Mouse (Mus musculus) kidney, postnatal 10 days (tissue): Measurements from ENCODE around the gene B3gnt4.
"Not testable (repeated sequence)": the region's sequence is repeated elsewhere in the genome, so short reads cannot be mapped to it uniquely, and the experiment has no call there.

Experiments
- DNase-seq: peaks from one replicate; pipeline ENCODE4 v3.0.0; 2021; ENCODE audit warnings: mixed read lengths

Gene B3gnt4

DNA sequence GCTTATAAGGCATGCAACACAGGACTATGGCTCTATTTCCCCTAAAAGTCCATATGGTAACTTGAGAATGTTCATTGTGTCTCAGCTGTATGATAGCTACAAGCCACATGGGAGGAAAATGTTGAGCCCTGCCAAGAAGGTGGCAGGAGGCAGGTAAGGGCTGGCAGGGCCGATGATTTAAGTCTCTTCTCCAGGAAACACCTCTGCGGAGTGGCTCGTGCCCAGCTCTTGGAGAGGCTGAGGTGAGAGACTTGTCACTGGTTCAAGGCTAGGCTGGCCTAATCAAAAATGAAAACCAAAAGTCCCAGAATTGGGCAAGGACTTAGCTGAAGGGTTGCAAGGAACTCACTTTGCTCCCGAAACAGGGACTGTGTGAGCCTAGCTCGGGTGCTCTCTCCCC is at the start of gene B3gnt4:
TSS of gene B3gnt4 (plus strand) at position 301 of the 400 bp plus-strand sequence.
- DNase-seq, result no peak

DNA sequence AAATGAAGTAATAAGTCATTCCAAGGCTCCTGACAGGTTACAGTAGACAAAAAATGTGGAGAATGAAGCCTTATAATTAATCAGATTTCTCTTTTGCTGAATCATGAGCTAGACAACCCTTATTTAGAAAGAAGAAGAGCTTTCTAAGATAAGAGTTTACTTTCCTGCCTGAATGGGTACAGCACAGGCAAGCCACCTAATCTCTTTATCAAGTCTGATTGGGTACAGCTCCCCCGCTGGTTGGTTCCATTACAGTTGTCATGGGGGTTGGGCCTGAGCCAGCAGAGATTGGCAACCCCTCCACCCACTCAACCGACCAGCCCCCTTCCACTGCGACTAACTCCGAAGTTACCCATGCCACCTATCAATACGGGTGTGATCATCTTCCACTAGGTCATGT is 48.8 kb upstream of the B3gnt4 start:
- no peak for DNase-seq

DNA sequence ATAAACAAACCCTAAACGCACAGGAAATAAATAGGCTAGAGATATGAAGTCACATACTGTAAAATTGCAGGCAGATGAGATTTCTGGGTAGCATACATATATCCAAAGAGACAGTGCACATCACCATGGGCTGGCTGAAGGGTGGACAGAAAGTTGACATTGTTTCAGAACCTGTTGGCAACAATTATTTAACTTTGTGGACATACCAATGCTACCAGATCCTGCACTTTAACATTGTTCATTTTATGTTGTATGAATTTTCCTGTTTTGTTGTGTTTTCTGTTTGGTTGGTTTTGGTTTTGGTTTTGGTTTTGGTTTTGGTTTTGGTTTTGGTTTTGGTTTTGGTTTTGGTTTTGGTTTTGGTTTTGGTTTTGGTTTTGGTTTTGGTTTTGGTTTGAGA is 45.6 kb upstream of the B3gnt4 start:
- DNase-seq, result no peak

DNA sequence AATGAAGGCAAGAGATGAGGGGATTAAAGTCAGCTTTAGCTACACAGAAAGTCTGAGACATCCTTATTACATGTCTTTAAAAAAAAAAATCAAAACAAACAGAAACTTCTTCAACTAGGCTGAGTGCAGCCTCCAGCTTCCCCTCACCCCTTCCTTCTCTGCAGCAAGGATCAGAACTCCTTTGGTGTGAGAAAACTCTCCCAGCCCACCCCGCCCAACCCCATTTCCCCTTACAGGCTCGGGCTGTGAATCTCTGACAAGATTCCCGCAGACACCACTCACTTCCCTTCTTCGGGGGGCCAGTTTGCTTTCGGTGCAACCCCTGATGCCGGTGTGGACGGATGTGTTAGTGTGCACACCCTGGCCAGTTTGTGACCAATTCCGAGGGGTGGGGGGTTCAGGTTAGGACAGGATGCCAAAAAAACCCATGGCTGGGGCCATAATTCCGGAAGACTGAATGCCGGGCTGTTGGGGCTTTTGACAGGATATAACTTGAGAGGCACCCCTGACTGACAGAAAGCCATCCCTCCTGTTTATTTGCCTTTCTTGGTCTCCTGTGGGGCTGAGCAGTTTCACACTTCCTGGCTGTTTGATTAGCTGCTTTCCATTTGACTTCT is 39.4 kb upstream of the B3gnt4 start:
- DNase-seq, result no peak

DNA sequence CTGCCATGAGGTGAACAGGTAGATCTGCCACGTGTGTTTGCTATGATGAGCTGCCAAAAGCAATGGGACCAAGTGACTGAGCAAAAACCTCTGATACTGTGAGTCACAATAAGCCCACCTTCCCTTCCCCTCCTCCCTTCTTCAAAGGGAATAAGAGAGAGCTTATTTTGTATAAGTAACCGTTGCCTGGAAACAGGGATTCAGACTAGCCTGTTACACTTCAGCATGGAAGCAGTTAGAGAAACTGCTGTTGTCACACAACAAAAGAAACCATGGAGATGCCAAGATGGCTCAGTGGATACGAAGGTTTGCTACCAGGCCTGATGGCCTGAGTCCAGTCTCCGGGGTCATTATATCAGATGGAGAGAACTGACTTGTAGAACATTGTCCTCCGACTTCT is 36.4 kb upstream of the B3gnt4 start:
- no peak for DNase-seq

DNA sequence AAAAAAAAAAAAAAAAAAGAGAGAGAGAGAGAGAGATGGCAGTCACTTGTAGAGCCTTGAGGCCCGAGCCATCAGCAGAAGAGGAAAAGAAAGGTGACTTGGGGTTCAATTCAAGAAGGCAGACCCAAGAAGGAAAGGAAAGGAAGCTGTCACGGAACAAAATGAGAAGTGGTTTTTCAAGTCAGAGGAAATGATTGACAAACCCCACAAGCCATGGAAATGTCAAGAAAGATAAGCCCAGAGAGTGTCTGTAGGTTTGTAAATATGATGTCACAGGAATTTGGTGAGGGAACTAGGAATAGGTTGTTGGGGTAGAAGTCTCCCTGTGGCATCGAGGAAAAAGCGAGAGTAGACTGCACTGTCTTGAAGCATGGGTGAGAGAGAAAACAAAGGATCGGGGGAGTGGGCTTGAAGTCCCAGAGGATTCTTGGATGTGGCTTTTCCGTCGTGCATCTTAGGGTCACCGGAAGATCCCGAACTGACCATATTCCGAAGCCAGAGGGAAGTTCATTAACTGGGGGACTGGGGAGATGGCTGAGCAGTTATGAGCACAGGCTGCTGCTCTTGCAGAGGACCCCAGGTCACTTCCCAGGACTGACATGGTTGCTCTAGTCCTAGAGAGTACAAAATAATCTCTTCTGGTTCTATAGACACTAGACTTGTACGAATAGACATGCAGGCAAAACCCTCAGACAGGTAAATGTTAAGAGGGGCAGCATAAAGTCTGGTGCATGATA is 22.4 kb upstream of the B3gnt4 start:
- DNase-seq, result no peak

DNA sequence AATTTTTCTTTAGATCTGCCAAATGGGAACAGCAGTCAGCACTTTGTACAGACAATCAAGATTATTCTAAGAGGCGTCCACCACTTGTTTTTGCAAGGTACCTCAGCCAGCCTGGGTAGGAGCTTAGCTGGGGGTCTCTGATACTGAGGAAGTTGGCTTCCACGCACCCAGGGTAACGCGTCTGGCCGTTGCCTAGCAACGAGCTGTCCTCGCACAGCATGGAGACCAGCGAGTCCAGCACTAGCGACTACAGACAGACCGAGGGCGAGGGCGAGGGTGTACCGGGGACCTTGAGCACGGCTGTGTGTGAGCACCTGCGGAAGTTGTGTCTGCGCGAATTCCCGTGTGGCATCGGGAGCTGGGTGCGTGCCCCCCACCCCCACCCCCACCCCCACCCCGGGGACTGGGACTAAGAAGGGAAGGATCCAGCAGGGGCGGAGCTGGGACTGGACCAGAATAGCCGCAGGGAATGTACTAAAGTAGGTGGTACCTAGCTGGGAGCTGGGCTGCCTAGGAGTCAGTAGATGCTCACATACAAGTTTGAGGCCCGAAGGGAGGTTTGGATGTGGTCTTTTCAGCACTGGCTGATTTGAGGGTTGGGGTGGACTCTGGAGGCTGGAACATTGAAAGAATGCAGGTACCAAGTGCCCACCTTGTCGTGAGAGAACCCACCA is 21.0 kb upstream of the B3gnt4 start, which contains the start of the genes Lrrc43 and Il31:
TSS of gene Lrrc43 (plus strand) at position 194 of the 674 bp plus-strand sequence.
TSS of gene Il31 (minus strand) at position 378 of the 674 bp plus-strand sequence.
- no peak for DNase-seq

DNA sequence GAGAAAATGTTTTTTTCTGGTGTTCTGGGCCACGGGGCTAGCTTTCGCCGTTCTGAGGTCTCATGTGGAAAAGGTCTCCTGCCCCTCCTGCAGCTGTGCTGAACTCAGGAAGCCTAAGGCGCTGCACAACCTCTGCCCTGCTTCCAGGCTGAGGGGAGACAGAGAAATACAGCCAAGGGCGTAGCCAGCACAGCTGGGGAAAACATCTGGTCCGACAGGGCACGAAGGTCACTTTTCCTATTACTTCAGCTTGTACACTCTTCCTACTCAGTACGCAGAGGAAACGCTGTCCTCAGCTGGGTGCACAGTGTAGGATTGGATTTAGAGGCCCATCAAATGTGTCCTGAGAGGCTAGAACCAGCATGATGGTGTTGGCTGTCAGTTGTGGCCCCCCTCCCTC is 20.3 kb upstream of the B3gnt4 start:
- DNase-seq, result no peak

DNA sequence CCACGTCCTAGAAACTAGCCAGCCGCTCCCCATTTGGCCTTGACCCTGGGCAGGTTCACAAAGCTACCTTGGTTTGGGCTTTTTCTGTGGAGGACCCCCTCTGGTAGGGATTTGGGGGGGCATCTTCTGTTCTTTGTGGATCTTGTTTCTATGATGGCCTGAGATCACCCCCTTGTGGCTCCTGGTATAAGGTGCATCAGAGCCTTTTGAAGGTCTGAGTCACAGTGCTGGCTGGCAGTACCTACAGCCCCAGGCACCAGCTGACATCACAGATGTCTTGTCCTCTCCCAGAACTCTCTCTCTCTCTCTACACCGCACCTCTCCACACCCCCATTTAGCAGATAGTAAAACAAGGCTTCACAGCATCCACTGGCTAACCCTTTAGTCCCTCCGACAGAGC is 10.5 kb upstream of the B3gnt4 start:
- DNase-seq, result peak; percentile 41

DNA sequence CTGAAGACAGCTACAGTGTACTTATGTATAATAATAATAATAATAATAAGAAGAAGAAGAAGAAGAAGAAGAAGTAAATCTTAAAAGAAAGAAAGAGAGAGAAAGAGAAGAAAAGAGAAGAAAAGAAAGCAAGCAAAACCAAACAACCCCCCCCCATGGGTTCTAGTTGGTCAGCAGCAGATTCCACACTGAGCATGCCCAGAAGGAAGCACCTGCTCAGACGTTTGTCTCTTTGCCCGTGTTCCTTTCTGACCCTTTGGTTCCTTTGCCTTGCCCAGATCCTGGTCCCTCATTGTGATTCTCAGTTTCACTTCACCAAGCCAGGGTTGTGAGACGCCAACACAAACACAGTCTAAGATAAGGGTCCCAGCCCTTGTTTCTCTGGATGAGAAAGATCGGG is 8.3 kb upstream of the B3gnt4 start:
- DNase-seq, result no peak

DNA sequence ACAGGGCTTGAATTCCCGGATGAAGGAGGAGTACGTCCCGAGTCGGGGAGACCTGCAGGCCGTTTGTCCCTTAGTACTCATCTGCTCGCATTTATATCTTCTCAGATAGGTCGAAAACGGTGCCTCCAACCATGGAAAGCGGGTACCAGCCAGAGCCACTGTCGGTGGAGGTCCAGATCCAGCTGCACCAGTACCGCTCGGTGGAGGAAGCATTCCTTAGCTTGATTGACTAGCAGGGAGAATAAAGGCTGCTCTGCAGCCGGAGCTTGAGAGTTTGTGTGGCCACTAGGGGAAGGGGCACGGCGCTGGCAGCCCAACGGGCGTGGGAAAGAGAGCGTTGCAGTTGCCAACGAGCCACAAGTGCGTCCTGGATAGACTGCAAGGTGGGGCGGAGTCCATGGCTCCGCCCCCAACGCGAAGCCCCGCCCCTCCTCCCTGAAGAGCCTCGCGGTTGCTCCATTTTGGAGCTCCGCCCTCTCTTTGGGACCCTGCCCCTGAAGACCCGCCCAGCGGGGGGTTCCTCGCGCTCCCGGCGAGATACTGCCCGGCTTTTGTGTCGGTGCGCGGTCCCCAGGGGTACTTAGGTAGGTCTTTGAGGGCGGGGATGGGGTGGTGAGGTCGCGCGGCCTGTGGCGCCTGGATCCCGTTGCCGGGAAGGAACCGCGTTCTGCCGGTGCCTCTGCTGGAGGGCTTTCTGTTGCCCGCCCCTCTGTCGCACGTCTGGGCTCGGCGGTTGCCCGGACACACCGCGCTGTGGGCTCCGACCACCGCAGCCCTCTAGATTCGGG is 2.1 kb upstream of the B3gnt4 start:
- DNase-seq, result peak; percentile 91

DNA sequence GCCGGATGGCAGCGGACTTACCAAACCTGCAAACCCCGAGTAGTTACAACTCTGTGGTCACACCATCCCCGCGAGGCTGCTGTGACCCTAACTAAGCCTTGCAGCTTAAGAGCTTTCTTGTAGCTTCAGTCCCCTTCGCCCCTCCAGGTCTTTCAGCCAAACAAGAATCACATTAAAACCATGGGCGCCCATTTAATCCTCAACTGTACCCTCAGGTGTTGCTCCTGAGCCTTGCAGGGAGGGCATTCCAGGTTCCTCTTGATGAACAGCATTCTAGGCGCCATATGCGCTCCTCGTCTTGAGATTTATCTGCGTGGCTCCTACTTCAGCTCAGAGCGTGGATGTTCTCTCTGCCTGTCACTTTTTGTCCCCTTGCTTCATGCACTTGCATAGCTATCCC is 1.3 kb upstream of the B3gnt4 start:
- no peak for DNase-seq

DNA sequence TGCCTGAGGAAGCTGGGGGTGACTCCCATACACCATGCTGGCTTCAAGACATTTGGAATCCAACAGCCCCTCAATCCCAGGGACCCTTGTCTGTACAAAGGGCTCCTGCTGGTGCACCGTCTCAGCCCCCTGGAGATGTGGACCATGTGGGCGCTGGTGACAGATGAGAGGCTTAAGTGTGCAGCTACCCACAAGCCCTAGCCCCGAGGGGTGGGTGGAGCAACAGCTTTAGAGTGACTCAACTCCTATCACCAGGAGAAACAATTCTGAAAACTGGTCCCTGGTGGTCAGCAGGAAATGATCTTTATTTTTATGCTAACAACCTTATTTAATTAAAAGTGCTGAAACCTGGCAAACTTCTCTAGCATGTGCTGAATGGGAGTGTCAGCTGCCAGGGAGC is 1.2 kb downstream of the B3gnt4 start:
- DNase-seq, result not testable (repeated sequence)

DNA sequence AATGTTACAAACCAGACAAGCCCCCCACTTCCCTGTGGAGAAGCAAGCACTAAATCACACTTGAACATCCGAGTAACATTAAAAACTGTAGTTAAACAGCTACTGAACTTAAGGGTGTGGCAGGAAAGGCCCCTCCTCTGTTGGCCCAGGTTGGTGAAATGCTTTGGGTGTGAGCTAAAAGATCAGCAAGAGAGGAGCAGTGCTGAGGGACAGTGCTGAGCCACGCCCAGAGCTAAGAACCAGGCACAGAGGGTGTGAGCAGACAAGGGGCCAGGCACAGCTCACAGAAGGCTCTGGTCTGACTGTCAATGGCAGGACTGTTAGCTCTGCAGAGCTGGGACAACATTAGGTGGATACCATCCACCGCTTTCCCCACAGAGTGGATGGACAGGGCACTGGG is 1.8 kb downstream of the B3gnt4 start:
- no peak for DNase-seq

DNA sequence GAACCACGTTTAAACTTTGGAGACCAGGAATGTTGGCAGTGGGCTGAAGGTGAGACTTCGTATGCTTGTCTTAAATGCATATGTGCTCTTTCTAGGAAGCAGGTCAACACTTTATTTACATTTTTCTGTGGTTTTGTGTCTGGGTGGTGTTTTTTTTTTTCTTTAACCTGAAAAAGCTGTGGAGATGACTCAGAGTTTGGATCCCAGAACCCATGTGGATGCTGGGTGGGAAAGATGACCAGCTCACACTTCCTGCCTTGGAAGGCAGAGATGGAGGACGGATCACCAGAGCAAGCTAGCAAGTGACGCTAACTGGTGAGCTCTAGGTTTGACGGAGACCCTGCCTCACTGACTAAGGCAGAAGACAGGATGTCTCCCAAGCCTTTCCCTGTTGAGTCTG is 4.6 kb downstream of the B3gnt4 start:
- no peak for DNase-seq

DNA sequence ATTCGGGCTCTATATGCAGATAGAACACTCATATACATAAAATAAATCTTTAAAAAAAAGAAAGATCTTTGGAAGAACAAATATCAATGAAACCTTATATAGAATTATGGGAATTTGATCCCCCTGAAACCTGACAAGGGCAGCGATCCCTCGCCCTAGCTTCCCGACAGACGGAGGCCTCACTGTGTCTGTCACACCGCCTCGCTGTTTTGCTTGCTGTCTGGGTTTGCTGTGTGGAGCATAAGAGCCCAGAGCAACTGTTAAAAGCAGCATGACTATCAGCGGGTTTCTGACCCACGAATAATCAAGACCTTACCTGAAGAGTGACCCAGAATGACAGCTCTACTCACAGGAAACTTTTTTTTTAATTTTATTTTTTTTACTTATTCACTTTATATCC is 10.4 kb downstream of the B3gnt4 start:
- DNase-seq, result no peak

DNA sequence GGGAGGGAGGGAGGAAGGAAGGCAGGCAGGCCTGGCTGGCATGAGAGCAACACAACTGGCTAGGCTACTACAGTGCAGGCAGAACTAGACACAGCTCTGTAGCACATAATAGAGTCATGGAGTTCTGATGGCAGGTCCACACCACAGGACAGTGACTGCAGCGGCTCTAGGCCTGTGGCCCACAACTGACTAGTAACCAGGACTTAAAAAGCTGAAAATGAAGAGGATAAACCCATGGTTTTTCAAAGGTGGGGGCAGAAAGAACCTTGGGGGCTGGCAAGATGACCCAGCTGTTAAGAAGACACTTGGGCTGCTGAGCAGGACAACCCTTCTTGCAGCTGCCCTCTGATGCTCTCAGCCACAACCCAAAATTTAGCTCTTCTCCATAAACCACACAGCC is 11.4 kb downstream of the B3gnt4 start:
- DNase-seq, result no peak

DNA sequence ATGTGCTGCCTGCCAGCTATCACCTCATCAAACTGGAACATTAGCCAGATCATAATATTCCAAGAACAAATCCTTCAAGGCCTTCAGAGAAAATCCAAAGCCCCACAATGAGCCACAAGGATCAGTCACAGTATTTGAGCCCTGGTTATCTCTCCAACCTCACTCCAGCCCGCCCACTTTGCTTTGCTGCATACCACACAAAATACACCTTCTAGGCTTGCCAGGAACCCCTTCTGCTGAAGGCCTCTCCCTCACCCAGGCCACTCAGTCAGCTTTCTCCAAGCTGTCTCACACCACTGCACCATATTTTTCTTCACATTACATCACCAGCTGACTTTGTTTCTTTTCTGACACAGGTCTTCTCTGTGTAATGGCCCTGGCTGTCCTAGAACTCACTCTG is 11.9 kb downstream of the B3gnt4 start:
- DNase-seq, result no peak

DNA sequence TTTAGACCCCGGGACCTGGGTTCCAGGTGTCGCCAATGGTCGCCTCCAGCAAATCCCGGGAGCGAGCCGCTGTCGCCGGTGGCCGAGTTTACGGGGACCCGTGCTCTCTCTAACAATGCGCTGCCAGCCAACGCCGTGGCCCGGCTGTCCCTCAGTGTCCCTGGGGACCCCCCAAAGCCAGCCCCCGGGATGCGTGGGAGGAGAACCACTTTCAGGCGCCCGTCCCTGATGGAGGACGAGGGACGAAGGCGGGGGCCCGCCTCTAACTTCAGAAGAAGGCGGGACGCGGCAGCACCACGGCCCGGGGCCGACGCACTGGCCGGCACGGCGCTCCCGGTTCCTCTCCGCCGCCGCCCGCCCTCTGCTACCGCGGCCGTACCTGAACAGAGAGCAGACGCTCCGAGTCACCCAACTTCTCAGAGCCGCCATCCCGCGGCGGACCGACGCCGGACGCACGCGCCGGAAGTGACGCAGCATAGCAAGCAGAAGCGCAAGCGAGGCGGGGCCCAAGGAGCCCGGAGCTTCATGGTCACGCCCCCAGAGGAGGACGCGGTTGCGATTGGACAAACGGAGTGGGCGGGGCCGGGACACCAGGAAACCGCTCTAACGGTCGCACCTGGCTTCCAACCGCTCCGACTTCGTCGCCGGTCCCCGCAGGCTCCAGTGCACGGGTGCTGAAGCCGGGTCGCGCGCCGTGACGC is 13.6 kb downstream of the B3gnt4 start, which contains the start of gene Diablo:
TSS of gene Diablo (minus strand) at position 485 of the 701 bp plus-strand sequence.
- DNase-seq, result peak; percentile 99

DNA sequence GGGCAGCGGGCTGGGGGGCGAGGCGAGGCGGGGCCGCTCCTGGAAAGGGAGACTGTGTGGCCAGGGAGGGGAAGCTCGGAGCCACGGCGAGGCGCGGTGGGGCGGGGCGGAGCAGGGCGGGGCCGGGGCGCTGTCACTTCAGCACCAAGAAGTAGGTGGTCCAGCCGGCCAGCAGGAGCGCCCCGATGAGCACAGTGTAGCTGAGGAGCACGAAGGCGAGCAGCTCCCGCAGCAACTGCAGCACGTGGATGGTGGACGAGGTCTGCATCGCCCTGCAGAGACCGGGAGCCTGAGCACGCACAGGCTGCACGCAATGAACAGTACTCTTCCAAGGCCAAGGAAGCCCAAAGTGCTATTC is 14.1 kb downstream of the B3gnt4 start:
- DNase-seq, result peak; percentile 92

DNA sequence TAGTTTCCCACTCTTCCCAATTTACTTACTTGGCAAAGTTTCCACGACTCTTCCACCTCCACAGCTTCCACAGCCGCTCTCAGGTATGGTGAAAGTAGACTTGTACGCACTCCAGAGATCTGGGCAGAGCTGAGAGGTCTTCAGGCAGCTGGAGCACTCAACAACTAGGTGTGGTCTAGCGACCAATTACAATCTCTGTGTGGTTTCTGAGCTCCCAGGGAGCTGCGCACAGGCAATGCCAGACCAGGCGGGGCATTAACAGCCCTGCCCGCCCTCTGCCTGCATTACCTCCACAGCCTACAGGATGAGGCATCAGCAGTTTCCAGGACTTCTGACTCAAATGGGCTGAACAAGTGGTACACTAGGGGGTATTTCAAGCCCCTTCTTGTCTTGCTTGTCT is 15.0 kb downstream of the B3gnt4 start, which contains the start of gene Gm49027:
TSS of gene Gm49027 (minus strand) at position 208 of the 400 bp plus-strand sequence.
- no peak for DNase-seq

DNA sequence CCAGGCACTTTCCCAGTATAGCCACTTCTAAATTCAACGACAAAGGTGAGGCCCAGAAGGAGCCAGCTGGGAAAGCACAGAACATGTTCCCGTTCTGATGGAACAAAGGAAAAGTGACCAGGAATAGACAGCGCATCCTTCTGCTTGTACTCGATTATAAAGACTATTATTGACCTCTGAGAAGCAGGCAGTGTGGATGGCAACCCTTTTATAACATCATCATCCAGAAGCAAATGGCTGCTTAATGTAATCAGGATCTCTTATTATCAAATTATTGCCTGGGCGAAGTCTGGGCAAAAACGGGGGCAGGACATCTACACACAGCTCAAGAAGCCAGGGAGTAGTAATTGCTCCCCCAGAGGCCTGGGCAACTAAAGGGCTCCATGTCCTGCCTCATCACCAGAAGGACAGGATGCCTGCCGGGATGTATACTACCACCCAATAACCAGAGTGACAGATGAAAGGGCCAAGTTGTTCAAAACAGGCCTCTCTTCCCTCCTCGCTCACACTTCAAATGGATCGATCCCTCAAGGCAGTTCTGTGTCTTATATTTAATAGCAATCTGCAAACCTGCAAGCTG is 15.7 kb downstream of the B3gnt4 start:
- DNase-seq, result no peak
